Mouse (Mus musculus) left cerebral cortex, postnatal 14 days (tissue): ENCODE results near the gene Tas1r1. TPM values are rescaled to one million over a fixed set of nuclear protein-coding genes. Genes with fewer than 3 reads are reported as not detected.
A peak's percentile ranks its signal among the peaks of the same experiment; 100 is the strongest.

Experiments used
- DNase-seq, 2 experiments: peaks; one replicate each; pipeline ENCODE4 v3.0.0; 2021 to 2022; ENCODE audit warnings: low spot score in 2 of 2, mixed read lengths in 1 of 2
- intact Hi-C: fragments of 180-260 bp; cut with DNase I; formaldehyde crosslinking; loops from one replicate; pipeline ENCODE4 v1.15.1; 2025
- total RNA-seq, 2 experiments: library from RNA; stranded (reverse); gene quantifications; 2 replicates each; pipeline ENCODE4 v1.2.3; 2021

The Tas1r1 gene
- total RNA-seq, 2 experiments from 2014 or later, result 0.49 to 0.55 TPM

GRCm38 (mm10) chr4:151996173-151996950, 42.0 kb downstream of the Tas1r1 start, which contains the start of gene Phf13:
Gene Phf13 (minus strand): TSS chr4:151996258.
- intact Hi-C loops, result no loop called here
- peak; percentile 99 for DNase-seq

- intact Hi-C loops, result no loop called here
These were observed 42.8 kb downstream of the Tas1r1 start for GRCm38 (mm10) chr4:151995371-151996172.

GRCm38 (mm10) chr4:151994228-151995171, 43.9 kb downstream of the Tas1r1 start:
- no peak for DNase-seq
- intact Hi-C loops, result no loop called here

More at GRCm38 (mm10) chr4:151995371-151996172, 42.8 kb downstream of the Tas1r1 start:
- DNase-seq, result no peak

GRCm38 (mm10) chr4:151993035-151993434, 45.3 kb downstream of the Tas1r1 start:
- intact Hi-C loops, result no loop called here
- no peak for DNase-seq

- DNase-seq, result no peak
- intact Hi-C loops, result no loop called here
These were observed 46.3 kb downstream of the Tas1r1 start for GRCm38 (mm10) chr4:151992091-151992490.

GRCm38 (mm10) chr4:151989110-151989488, 49.3 kb downstream of the Tas1r1 start:
- no peak for DNase-seq
- intact Hi-C loops, result loop anchor here (5.0 kb wide), 1 partner anchor 33 kb away; no protein-coding TSS in a partner anchor

GRCm38 (mm10) chr4:151988342-151989109, 49.8 kb downstream of the Tas1r1 start, which contains the start of gene Thap3:
Gene Thap3 (minus strand): TSS chr4:151988997.
- intact Hi-C loops, result loop anchor here (5.0 kb wide), 1 partner anchor 34 kb away; no protein-coding TSS in a partner anchor
- DNase-seq, result peak in 1 of 2 experiments; percentile 78

- intact Hi-C loops, result loop anchor here (5.0 kb wide), 1 partner anchor 34 kb away; no protein-coding TSS in a partner anchor
- no peak for DNase-seq
These were observed 50.4 kb downstream of the Tas1r1 start for GRCm38 (mm10) chr4:151988014-151988341.

GRCm38 (mm10) chr4:151986650-151987049, 51.7 kb downstream of the Tas1r1 start:
- intact Hi-C loops, result loop anchor here (5.0 kb wide), 1 partner anchor 36 kb away; no protein-coding TSS in a partner anchor
- no peak for DNase-seq

GRCm38 (mm10) chr4:151985886-151986285, 52.5 kb downstream of the Tas1r1 start:
- no peak for DNase-seq
- intact Hi-C loops, result loop anchor here (5.0 kb wide), 1 partner anchor 36 kb away; no protein-coding TSS in a partner anchor

GRCm38 (mm10) chr4:151983560-151983959, 54.8 kb downstream of the Tas1r1 start:
- no peak for DNase-seq
- intact Hi-C loops, result loop anchor here (5.0 kb wide), 1 partner anchor 54 kb away; the partner anchor contains the start of genes Nol9 and Tas1r1

- intact Hi-C loops, result loop anchor here (5.0 kb wide), 1 partner anchor 54 kb away; the partner anchor contains the start of genes Nol9 and Tas1r1
- no peak for DNase-seq
These were observed 55.3 kb downstream of the Tas1r1 start for GRCm38 (mm10) chr4:151983043-151983442.

GRCm38 (mm10) chr4:151981363-151981762, 57.0 kb downstream of the Tas1r1 start:
- intact Hi-C loops, result loop anchor here (5.0 kb wide), 1 partner anchor 56 kb away; the partner anchor contains the start of genes Nol9 and Tas1r1
- DNase-seq, result peak; percentile 86 to 90

- intact Hi-C loops, result loop anchor here (5.0 kb wide), 1 partner anchor 57 kb away; the partner anchor contains the start of genes Nol9 and Tas1r1
- no peak for DNase-seq
These were observed 57.7 kb downstream of the Tas1r1 start for GRCm38 (mm10) chr4:151980699-151981098.
